14 mouse cellular contexts compared by ENCODE assay signal in the genomic region with DNA sequence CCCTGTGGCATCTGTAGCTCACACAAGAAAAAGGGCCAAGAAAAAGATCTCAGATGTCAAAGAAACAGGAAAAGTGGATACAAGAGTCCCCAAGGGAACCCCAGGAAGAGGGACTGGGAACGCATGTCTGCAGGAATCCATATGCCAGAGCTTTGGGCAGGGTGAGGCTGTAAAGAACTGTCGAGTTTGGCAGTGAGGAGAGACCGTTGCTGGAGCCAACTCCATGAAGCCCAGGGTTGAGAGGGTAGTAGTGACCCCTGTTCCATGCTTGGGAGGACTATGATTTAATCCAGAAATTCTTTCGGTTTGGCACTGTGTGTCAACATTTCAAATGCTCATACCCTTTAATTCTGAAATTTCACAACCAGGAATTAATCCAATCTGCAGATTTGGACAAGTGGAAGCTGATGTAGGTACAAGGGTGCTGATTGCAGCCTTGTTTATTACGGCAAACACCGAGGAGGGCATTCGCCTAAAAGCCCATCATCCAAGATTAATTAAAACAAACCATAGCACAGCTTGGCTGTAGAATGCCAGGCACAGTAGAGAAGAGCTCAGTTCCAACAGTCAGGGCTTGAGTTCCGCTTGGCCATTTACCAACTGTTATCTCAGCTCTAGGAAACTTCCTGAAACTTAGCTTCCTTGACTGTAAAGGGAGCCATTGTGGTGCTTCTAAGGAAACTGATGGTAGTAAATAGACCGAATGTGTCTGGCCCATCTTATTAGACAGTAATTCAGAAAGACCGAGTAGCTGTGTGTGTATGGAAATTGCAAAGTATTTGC. TPM values are rescaled to one million over a fixed set of nuclear protein-coding genes. Genes with fewer than 3 reads are reported as not detected.
A peak's percentile ranks its signal among the peaks of the same experiment; 100 is the strongest.
DNase-seq lines count a peak whose midpoint lies in the region; ATAC-seq and TF ChIP-seq lines count a peak whose summit lies in the region.
"Had no signal": no experiment of that assay in that cellular context is flagged by ENCODE, and none has a peak within 500 bp of the region (broad histone marks: within the 10 kb centered on the region; RNA-seq: fewer than 3 reads in every experiment).

No protein-coding gene starts in this region.

- no peak overlapping the region for H3K27ac ChIP-seq in forebrain, embryonic 14.5 days (ENCODE audit: low read depth, low read length)
- no peak overlapping the region for H3K27ac ChIP-seq in forebrain, embryonic 15.5 days (replicated peaks)
- H3K27ac ChIP-seq in heart, postnatal 0 days (ENCODE audit: low read depth) = no peak overlapping the region
- H3K27ac ChIP-seq: embryonic facial prominence, embryonic 15.5 days; forebrain, embryonic 12.5 days; limb, embryonic 15.5 days; lung, embryonic 15.5 days; midbrain, embryonic 12.5 days had no signal

- no peaks in the 10 kb centered on the region for H3K27me3 ChIP-seq in forebrain, embryonic 14.5 days (replicated peaks; ENCODE audit: control insufficient read depth, insufficient read depth, low read length)
- no peaks in the 10 kb centered on the region for H3K27me3 ChIP-seq in forebrain, embryonic 15.5 days
- no peaks in the 10 kb centered on the region for H3K27me3 ChIP-seq in heart, postnatal 0 days (ENCODE audit: control insufficient read depth, insufficient read depth, low read length)
- H3K27me3 ChIP-seq: embryonic facial prominence, embryonic 15.5 days; limb, embryonic 15.5 days; lung, embryonic 15.5 days had no signal

- no peak overlapping the region for H3K9ac ChIP-seq in forebrain, embryonic 14.5 days (ENCODE audit: low read length)
- H3K9ac ChIP-seq in forebrain, embryonic 15.5 days (replicated peaks) = no peak overlapping the region
- no peak overlapping the region for H3K9ac ChIP-seq in heart, postnatal 0 days (replicated peaks; ENCODE audit: low read depth, low read length)
- H3K9ac ChIP-seq: embryonic facial prominence, embryonic 15.5 days; forebrain, embryonic 12.5 days; limb, embryonic 15.5 days; lung, embryonic 15.5 days; midbrain, embryonic 12.5 days had no signal

- H3K4me1 ChIP-seq in forebrain, embryonic 14.5 days (ENCODE audit: control insufficient read depth, insufficient read depth, low read length) = no peaks in the 10 kb centered on the region; the same call in 1 of the 2 replicates
- H3K4me1 ChIP-seq in forebrain, embryonic 15.5 days = no peaks in the 10 kb centered on the region
- H3K4me1 ChIP-seq in heart, postnatal 0 days (ENCODE audit: control insufficient read depth, insufficient read depth) = peaks cover 13% of the 10 kb centered on the region
- H3K4me1 ChIP-seq: embryonic facial prominence, embryonic 15.5 days; limb, embryonic 15.5 days; lung, embryonic 15.5 days had no signal

- no peak for ATAC-seq in forebrain, embryonic 14.5 days
- ATAC-seq in forebrain, embryonic 15.5 days (replicated peaks) = no peak
- ATAC-seq in heart, postnatal 0 days (ENCODE audit: insufficient read depth, low read depth) = peak; percentile 17; the same call in 1 of the 2 replicates

- no peak for TF ChIP-seq CTCF in heart, postnatal 0 days (IDR thresholded peaks at IDR 0.05; ENCODE audit: low read depth)

- H3K9me3 ChIP-seq in forebrain, embryonic 14.5 days (replicated peaks; ENCODE audit: control insufficient read depth, low read length) = no peaks in the 10 kb centered on the region
- H3K9me3 ChIP-seq in forebrain, embryonic 15.5 days = no peaks in the 10 kb centered on the region
- H3K9me3 ChIP-seq in heart, postnatal 0 days (replicated peaks; ENCODE audit: control insufficient read depth, low read length) = no peaks in the 10 kb centered on the region
- H3K9me3 ChIP-seq: embryonic facial prominence, embryonic 15.5 days; forebrain, embryonic 12.5 days; limb, embryonic 15.5 days; lung, embryonic 15.5 days; midbrain, embryonic 12.5 days had no signal

- TF ChIP-seq EP300 in heart, postnatal 0 days (IDR thresholded peaks at IDR 0.05; ENCODE audit: low read depth) = no peak

- 85% methylated on average over 10 of the region's 10 CpGs for WGBS in forebrain, embryonic 14.5 days
- WGBS in forebrain, embryonic 15.5 days = 74% methylated on average over 10 of the region's 10 CpGs
- 48% methylated on average over 10 of the region's 10 CpGs for WGBS in heart, postnatal 0 days

- DNase-seq in forebrain, embryonic 14.5 days (ENCODE audit: low spot score) = peak; percentile 41
- peak; percentile 66 for DNase-seq in heart, postnatal 0 days (ENCODE audit: low spot score)
- DNase-seq in heart, adult 8-10 months (ENCODE audit: low spot score) = no peak
- peak; percentile 67 for DNase-seq in brain, adult 2 months (ENCODE audit: low read depth, low spot score)
- DNase-seq in lung, postnatal 10 days = peak; percentile 40
- DNase-seq in natural killer cell, adult 2 months (ENCODE audit: low spot score in 2 of 2) = no peak
- no peak for DNase-seq in urinary bladder, postnatal 25 days (ENCODE audit: low spot score)
- DNase-seq: kidney, postnatal 10 days had no signal

- no peaks in the 10 kb centered on the region for H3K36me3 ChIP-seq in forebrain, embryonic 14.5 days (ENCODE audit: control insufficient read depth, insufficient read depth, low read length)
- H3K36me3 ChIP-seq in forebrain, embryonic 15.5 days = no peaks in the 10 kb centered on the region
- no peaks in the 10 kb centered on the region for H3K36me3 ChIP-seq in heart, postnatal 0 days (replicated peaks; ENCODE audit: control insufficient read depth, insufficient read depth, low read length)
- H3K36me3 ChIP-seq: embryonic facial prominence, embryonic 15.5 days; forebrain, embryonic 12.5 days; limb, embryonic 15.5 days; lung, embryonic 15.5 days; midbrain, embryonic 12.5 days had no signal

- H3K4me3 ChIP-seq in forebrain, embryonic 14.5 days (ENCODE audit: low read depth, low read length) = no peak overlapping the region
- no peak overlapping the region for H3K4me3 ChIP-seq in forebrain, embryonic 15.5 days
- H3K4me3 ChIP-seq in heart, postnatal 0 days (ENCODE audit: low read depth, low read length) = no peak overlapping the region
- H3K4me3 ChIP-seq: embryonic facial prominence, embryonic 15.5 days; forebrain, embryonic 12.5 days; limb, embryonic 15.5 days; lung, embryonic 15.5 days; midbrain, embryonic 12.5 days had no signal

- no peak overlapping the region for H3K4me2 ChIP-seq in forebrain, embryonic 14.5 days (ENCODE audit: low read length)
- H3K4me2 ChIP-seq in forebrain, embryonic 15.5 days (replicated peaks) = no peak overlapping the region
- H3K4me2 ChIP-seq in heart, postnatal 0 days (ENCODE audit: low read depth, low read length) = no peak overlapping the region
- H3K4me2 ChIP-seq: embryonic facial prominence, embryonic 15.5 days; forebrain, embryonic 12.5 days; limb, embryonic 15.5 days; lung, embryonic 15.5 days; midbrain, embryonic 12.5 days had no signal

RNA-seq across cellular contexts. Expression of a gene that starts 45.8 kb away (rescaled TPM):
- polyA plus RNA-seq in forebrain, embryonic 14.5 days (2014; fragmentation: Nextera tagmentation; extraction: Ambion mirVana) = 10.4 and 15.2 TPM in 2 replicates
- polyA plus RNA-seq in forebrain, embryonic 15.5 days (2015; fragmentation: Nextera tagmentation; extraction: Ambion mirVana) = 10.7 and 16.3 TPM in 2 replicates
- 19.7 and 21.6 TPM in 2 replicates for total RNA-seq in heart, postnatal 0 days (2014; rRNA removed; ENCODE audit: low replicate concordance)
- 19.5 and 20.7 TPM in 2 replicates for polyA plus RNA-seq in heart, postnatal 0 days (2015; fragmentation: Nextera tagmentation; extraction: Ambion mirVana)
- total RNA-seq in heart, adult 8-10 months (2022) = 10 to 100 TPM in 3 of 4 experiments, 1 to 10 TPM in 1; 7.6 to 12.9 (median 11.5) TPM

Comparison
In these comparisons a context has a peak if more than half of its experiments do, and no peak if none do; other contexts are left out.
1. DNase-seq: peak in forebrain, embryonic 14.5 days (single experiment), heart, postnatal 0 days (single experiment), brain, adult 2 months (single experiment) and lung, postnatal 10 days (single experiment); none in heart, adult 8-10 months (single experiment), natural killer cell, adult 2 months (0 of 2) and urinary bladder, postnatal 25 days (single experiment).